Mouse (Mus musculus): ENCODE measurements around the gene Gkap1.

Gkap1 gene

DNA sequence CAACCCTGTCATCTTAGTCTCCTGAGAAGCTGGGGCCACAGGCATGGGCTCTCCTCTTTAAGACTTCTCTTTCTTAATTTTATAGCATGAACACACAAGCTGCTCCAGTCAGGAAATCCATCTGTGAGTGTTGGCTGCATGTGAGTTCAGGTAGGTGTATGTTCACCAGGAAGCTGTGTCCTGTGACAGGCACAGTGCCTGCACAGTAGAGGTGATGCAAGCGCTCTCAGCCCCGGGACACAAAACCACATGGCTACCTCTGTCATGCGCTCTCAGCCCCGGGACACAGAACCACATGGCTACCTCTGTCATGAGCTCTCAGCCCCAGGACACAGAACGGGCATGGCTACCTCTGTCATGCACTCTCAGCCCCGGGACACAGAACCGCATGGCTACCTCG, 12.0 kb downstream of the Gkap1 start:
- no peak for DNase-seq (ENCODE audit: low read depth, low spot score)

DNA sequence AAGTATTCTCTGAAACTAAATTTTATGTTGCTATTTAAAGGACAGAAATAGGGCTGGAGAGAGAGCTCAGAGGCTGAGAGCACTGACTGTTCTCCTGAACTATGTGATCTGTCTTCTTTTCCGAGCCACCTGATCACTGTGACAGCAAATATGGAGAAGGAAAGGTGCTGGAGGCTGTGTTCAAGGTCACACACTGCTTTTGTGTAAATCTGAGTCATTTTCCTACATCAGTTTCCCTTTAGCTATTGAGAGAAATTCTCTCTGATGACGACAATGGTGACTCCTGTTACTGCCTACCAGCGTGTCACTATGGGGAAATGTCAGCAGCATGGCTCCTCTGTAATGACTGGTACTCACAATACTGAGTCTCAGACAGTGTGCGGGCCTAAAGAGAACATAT, 13.8 kb downstream of the Gkap1 start:
- no peak for DNase-seq (ENCODE audit: low read depth, low spot score)

DNA sequence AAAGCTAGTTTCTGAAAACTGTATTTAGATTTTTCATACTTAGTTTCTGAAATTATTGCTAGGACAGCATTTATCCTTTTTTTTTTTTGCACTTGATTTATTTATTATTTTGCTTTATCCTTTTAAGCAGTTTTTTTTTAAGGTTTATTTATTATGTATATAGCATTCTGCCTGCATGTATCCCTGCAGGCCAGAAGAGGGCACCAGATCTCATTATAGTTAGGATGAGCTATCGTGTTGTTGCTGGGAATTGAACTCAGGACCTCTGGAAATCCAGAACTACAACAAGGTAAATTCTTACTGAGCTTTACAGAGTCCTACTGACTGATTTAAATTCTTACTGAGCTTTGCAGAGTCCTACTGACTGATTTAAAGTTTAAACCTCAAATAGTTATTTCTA, 22.2 kb downstream of the Gkap1 start:
- DNase-seq (ENCODE audit: low read depth, low spot score) = no peak

DNA sequence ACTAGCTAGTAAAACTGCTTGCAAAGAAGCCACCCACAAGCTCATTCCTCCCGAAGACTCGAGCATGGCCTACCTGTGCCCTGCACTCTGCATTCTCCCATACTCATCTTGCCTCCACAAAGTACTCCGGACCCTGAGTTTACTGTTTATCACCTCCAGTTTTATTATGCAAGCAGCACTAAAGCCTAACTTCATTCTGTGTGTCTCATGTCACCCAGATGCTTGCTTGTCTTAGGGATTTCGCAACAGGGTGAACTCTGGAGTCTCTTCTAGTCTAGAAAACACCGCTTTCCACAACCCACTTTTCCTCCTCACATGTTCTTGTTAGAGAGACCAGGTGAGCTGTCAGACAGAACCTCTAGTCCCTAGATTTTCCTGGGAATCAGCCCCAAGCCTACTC, 26.5 kb downstream of the Gkap1 start:
- DNase-seq (ENCODE audit: low read depth, low spot score) = no peak

DNA sequence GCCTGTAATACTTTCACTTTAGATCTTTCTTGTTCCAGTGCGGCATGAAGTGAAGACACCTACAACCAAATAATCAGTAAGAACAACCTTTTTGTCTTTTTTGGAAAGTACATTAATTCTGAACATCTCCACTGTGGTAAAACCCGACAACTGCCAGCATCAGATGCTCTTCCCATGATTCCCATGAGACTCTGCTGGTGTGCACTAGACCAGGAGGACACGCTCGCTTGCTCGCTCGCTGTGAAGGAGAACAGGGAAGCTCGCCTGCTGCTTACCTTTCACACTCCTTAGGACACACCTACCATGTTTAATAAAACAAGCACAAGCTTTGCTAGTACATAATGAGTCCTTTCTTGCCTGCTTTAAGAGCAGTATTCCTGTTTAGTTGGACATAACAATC, 39.0 kb downstream of the Gkap1 start:
- no peak for DNase-seq (ENCODE audit: low read depth, low spot score)

DNA sequence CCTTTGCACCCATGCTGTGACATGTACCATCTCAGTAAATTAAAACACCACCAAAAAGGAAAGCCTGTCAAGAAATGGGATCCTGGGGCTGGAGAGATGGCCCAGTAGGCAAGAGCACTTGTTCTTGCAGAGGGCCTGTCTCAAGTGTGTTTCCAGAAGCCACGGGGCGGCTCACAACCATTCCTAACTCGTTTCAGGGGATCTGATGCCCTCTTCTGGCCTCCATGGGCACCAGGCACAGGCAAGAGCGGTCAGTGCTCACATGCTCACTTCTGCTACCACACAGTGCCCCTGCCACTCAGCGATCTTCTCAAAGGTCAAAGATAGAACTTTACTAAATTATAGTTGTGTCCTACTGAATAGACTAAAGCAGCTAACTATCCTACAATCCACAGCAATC, 42.9 kb downstream of the Gkap1 start:
- DNase-seq (ENCODE audit: low read depth, low spot score) = peak; percentile 21

DNA sequence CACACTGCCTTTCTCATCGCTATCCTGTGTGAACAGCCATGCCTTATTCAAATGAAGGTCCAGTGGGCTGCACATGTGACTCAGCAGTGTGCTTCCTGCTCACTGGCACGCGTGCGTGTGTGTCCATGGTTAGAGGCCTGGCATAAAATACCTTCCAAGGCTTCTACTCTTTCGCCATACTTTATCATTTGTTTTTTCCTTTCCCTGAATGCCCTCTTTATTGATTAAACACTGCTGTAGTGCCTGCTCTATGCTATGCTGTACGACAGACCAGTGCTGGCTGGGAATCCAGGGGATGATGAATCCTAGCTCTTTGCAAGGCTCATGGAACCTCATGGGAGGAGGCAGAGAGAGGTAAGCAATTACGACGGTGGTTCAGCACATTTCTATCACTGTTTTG, 43.4 kb downstream of the Gkap1 start:
- no peak for DNase-seq (ENCODE audit: low read depth, low spot score)

DNA sequence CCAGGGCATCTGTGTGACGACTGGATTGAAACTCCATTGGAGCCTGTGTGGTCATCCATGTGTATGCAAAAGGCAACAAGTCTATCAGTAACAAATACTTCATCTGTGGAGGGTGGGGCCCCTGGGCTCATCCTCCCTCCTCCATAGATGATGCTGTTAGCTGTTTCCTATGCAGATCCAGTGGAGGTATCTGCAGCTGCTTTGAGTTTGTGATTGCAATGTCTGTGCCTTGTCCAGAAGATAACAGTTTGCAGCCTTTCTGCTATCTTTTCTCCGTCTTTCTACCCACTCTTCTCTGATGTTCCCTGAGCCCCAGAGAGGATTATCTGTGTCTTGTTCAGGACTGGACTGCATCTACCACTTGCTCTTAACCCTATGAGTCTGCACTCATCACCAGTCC, 46.9 kb downstream of the Gkap1 start:
- DNase-seq (ENCODE audit: low read depth, low spot score) = no peak

DNA sequence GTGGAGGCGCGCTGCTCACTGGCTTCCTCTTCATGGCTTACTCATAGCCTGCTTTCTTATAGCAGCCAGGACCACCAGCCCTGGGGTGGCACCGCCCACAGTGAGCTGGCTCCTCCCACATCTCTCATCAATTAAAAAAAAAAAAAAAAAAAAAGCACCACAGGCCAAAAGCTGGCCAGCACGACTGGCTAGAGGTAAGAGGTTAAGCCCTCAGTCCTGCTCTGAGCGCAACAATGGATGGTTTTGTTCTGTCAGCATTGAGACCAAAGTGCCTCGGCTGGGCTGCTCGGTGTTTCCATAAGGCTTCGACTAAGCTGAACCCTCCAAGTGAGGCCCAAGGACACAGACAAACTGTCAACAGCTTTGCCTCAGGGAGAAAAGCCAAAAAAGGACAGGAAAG, 49.8 kb downstream of the Gkap1 start:
- no peak for DNase-seq (ENCODE audit: low read depth, low spot score)

DNA sequence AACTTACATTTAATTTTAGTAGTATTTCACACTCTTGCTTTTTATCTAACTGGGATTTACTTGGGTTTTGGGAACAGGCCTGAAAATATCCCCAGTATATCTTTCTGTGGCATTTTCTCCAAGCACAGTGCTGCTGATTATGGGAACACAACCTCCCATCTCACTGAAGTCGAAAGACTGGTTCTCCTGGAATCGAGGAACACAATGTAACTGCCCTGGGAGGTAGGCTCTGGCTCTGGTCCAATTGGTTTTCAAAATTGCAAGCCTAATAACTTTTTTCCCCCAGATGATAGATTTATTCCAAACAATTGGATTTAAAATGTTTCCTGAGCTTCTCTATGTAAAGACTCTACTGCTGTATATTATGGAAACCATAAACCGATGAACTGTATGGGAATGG, 55.3 kb downstream of the Gkap1 start:
- no peak for DNase-seq (ENCODE audit: low read depth, low spot score)

DNA sequence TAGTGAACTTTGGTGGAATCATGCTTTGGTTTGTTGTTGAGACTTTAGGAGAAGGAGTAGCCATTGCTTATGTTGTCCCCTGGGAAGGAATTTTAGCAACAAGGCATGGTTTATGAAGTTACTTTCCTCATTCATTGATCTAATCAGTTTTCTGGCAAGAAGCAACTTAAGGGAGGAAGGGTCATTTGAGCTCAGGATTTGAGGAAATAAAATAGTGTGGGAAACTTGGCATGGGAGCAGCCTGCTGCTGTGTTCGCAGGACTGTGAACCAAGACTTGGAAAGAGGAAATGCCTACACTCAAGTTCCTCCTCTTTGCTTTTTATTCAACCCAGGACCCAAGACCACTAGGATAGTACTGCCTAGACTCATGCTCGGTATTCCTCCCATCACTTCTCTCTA, 58.0 kb downstream of the Gkap1 start:
- DNase-seq (ENCODE audit: low read depth, low spot score) = no peak

DNA sequence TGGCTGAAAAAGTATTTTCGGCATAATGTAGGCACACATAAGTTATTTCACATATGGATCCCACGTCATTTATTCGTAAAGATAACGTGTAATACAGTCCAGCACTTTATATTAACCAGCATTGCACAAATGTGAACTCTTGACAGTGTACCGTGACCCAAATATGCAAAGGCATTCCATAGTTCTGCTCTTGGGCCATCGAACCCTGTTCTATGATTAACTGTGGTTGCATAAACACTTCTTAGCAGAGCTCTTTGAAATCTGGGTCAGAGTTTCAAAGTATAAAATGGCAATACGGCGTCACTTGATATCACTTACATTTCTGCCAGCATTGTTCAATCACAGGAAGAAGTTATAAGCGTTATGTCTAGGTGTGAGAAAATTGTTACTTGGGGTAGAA, 59.1 kb downstream of the Gkap1 start:
- DNase-seq (ENCODE audit: low read depth, low spot score) = no peak

DNA sequence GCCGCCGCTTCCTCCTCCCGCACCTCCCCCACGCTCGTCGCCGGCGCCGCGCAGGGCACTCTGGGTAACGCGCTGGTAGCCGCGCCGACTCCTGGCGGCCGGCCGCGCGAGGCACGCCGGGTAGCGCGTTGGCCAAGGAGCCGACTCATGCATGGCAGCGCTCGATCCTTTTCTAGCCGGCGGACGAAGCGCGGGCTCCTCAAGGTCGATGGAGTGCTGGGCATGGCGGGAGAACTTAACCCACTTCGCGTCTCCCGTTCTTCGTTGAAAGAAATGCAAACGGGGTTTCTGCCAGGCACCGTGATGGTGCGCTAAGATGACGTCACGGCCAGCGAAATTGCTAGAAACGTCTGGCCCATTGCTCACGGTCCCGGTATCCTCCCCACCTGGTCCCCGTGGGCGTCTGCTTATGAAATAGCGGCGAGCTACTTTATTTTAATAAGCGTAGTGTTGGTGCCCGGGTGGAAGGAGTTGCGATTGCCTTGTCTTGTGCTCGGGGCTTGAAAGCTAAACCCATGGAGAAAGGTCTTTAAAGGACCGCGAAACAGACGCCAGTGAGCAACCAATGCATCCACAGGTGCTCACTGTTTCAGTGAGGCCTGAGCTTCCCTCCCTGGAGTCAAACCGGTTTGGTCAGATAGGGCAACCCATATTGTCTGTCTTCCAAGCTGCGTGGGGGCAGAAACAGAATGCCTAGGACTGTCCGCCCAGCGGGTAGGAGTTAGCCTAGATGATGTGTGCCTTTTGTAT, 59.7 kb downstream of the Gkap1 start, which contains the start of gene Ubqln1:
Gene Ubqln1, minus strand, starts transcription at position 62 of the 750 bp plus-strand sequence.
- peak; percentile 82 for DNase-seq (ENCODE audit: low read depth, low spot score)

DNA sequence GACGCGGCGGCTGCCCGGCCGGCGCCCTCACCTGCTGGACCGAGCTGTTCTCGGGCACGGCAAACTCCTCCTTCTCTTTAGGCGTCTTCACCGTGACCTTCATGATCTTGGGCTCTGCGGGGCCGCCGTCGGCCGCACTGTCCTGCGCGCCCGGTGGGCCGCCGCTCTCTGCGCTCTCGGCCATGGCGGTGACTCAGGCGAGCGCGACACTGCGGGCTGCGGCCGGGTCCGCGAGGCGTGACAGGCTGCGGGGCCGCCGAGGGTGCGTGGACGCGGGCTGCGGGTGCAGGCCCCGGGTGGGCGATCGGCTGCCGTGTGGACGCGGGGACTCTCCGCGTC, 60.3 kb downstream of the Gkap1 start:
- no peak for DNase-seq (ENCODE audit: low read depth, low spot score)

DNA sequence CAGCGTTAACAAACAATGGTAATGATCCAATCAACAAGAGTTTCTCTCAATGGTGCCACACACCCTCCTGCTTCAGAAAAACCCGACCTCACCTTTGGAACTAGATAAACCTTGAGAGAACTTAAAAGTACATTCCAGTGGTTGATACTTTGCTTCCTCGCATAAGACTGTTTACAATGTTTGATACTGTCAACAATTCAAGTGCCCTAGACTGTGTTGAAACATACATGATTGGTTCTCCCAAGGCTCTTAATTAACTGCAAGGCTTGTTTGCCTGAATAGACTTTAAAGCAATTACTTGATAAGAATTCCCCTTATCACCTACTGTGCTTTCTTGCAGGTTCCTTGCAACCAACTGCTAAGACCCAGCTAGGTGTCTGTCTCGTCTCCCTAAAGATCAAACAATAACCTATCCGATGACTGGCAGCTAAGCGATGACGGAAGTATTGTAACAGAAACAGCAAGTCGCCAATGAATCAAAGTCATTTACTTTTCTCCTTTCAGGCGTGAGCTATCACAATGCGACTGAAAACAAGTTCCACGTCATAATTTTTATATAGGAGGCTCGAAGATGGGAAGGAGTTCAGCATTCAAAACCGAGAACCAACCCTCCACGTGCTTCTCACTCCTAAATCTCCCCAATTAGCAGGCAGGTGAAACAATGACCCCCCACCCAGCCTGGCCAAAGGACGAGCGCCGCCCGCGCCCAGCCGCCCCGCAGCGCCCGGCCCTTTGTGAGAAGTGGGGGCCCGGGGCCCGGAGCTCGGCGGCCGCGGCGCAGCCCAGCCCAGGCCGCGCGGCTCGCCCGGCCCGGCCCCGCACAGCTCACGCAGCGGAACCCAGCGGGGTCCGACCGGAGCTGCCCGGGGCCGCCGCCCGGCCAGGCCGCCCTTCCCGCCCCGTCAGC, 60.9 kb downstream of the Gkap1 start:
- no peak for DNase-seq (ENCODE audit: low read depth, low spot score)

DNA sequence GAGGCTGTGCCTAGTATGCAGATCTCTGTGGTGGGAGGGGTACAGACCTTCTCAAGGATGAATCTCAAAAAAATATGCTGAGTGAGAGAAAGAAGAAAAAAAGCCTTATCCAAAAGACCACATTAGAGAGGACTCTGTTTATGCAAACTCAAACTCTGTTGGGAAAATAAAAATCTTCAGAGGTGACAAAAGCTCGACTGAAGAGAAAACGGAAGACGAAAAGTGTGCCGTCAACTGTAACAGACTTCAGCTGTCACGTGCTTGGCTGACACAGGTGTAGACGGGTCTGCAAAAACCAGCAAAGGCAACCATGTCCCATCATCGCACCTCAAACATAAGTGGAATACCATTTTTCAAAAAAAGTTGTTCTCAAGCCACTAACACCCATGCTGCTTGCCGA, 61.7 kb downstream of the Gkap1 start:
- DNase-seq (ENCODE audit: low read depth, low spot score) = no peak

DNA sequence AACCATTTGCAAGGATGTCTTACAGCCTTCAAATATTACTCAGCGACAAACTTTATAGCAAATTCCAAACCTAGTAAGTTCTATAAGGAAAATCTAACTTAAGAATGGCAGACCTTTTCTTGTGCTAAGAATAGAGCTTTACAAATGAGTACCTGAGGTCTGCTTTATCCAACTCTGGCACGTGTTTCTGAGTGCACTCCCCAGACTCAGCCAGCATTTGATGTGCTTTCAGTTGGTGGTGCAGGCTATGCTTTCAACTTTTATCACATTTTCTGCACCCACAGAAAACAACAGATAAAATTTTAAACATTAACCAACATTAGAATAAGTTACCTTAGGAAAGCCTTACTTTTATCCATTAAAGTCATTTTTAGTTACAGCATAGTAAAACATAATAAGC, 63.0 kb downstream of the Gkap1 start:
- no peak for DNase-seq (ENCODE audit: low read depth, low spot score)

DNA sequence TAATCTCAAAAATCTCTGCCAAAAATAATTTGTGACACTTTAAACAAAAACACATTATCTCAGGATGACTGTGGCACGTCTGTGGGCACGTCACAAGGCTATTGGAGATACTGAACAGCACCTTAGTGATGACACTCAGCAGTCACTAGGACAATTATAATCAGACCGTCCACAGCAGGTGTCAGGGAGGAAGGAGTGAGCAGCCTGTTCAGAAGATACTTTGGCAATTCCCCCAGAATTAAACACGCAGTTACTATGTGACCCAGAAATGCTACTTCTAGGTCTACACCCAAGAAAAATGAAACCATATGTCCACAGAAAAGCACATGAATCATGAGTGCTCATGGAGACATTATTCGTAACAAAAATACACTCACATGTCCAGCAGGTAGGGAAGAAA, 65.1 kb downstream of the Gkap1 start:
- no peak for DNase-seq (ENCODE audit: low read depth, low spot score)

DNA sequence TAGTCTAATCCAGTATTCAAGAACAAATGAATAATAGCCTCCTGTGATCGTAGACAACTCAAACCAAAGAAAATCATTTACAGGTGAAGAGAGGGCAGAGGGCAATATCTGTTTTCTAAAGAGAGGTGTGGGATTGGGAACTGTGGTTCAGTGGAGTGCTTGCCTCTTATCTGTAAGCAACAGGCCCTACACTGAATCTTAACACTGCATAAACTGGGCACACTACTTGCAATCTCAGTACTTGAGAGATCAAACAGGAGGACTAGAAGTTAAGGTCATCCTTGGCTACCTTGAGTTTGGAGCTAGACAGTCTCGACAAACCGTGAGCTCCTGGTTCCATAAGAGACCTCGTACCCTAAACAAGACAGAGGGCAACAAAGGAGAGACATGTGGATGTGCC, 69.4 kb downstream of the Gkap1 start:
- no peak for DNase-seq (ENCODE audit: low read depth, low spot score)

DNA sequence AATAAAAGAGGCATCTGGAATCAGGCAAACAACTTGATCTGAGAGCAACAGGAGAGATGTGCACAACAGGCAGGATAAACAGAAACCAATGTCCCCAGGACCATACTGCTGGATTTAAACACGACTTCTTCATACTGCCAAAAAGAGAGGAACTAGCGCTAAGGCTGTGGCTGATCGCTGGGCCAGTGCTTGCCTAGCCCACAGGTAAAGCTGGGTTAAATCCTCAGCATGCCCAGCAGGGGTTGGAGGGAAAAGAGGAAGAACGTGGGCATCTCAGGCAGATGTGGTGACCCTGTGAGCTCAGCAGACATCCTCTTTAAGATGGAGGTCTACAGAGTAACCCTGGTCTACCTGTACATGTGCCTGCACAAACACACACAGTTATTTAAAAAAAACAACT, 70.5 kb downstream of the Gkap1 start:
- no peak for DNase-seq (ENCODE audit: low read depth, low spot score)

DNA sequence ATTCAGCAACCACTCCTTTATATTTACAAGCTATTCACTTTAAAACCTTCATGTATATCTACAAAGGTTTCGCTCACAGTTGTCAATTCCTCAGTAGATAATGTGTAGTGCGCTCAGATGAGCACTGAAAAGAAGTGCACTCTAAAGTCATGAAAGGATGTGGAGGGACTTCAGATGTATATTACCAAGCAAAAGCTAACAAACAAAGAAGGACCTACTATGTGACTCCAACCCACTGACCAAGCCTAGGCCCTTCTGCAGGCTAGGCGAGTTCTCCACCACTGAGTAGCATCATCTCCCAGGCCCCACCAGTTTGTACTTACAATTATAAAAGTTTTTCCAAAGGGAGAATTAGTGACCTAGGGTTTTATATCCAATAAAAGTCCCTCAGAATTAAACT, 71.3 kb downstream of the Gkap1 start:
- DNase-seq (ENCODE audit: low read depth, low spot score) = no peak

DNA sequence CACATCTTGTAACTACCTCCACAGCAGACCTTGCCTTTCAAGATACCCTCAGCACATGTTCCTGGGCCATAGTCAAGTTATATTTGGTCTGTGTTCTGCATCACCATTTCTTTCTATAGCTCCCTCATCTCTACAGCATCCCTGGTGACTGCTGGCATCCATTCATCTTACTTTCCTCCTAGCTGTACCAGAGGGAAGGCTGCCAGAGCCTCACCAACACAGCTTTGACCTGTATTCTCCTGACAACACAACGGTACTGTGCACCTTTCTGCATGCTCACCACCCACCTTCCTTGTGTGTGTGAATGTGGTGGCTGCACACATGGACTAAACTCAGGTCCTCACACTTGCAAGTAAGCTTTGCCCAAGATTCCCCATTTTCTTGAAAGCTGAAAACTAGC, 72.6 kb downstream of the Gkap1 start:
- no peak for DNase-seq (ENCODE audit: low read depth, low spot score)

DNA sequence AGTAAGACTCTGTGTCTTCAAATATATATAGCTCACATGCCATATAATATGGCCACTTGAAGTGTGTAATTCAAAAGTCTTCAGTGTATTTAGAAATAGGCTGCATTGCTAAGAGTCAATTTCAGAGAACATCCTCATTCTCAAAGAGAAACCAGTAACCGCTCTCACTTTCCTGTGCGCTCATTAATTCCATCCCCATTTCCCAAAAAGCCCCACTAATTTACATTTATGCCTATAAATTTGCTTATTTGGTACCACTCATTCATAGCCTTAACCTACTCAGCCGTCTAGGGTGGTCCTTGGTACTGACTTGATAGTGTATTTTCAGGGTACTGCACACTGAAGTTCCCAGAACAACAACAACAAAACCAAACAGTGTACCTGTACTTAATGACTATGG, 73.6 kb downstream of the Gkap1 start:
- no peak for DNase-seq (ENCODE audit: low read depth, low spot score)

Data from retina, postnatal 7 days (tissue).